Mouse (Mus musculus) neural tube, embryonic 14.5 days (tissue): ENCODE measurements around the gene Cacng4. TPM values are rescaled to one million over a fixed set of nuclear protein-coding genes. Genes with fewer than 3 reads are reported as not detected.

Experiments used
- ATAC-seq: fragments of 200-750 bp; cut with Nextera tagmentation; 2 replicates; pipeline ENCODE4 v1.8.0; 2017; ENCODE audit warnings: low read depth, mild to moderate bottlenecking, moderate TSS enrichment, moderate library complexity
- H3K27ac ChIP-seq: fragments of 300-500 bp; sonication (generic); 2 replicates; pipeline ENCODE4 v1.5.1; 2014; ENCODE audit warnings: low read depth, mild to moderate bottlenecking, control low read depth, low read length, moderate library complexity, mixed read lengths
- H3K27me3 ChIP-seq: fragments of 300-500 bp; sonication (generic); 2 replicates; pipeline ENCODE4 v1.6.1; 2014; ENCODE audit warnings: low read length; ENCODE audit not compliant: control insufficient read depth, insufficient read depth
- H3K36me3 ChIP-seq: fragments of 300-500 bp; sonication (generic); 2 replicates; pipeline ENCODE4 v1.6.1; 2014; ENCODE audit warnings: low read length, mixed read lengths; ENCODE audit not compliant: control insufficient read depth, insufficient read depth
- H3K4me1 ChIP-seq: fragments of 300-500 bp; sonication (generic); 2 replicates; pipeline ENCODE4 v1.6.1; 2014; ENCODE audit warnings: low read length; ENCODE audit not compliant: control insufficient read depth, insufficient read depth
- H3K4me2 ChIP-seq: fragments of 300-500 bp; sonication (generic); 2 replicates; pipeline ENCODE4 v1.6.1; 2014; ENCODE audit warnings: mild to moderate bottlenecking, low read depth, low read length, control low read depth
- H3K4me3 ChIP-seq: fragments of 300-500 bp; sonication (generic); 2 replicates; pipeline ENCODE4 v1.5.1; 2014; ENCODE audit warnings: low read depth, low read length, control low read depth, mixed read lengths
- H3K9ac ChIP-seq: fragments of 300-500 bp; sonication (generic); replicated peaks from 2 replicates; pipeline ENCODE4 v1.6.1; 2014; ENCODE audit warnings: low read depth, mild to moderate bottlenecking, control low read depth, low read length, mixed read lengths
- H3K9me3 ChIP-seq: fragments of 300-500 bp; sonication (generic); 2 replicates; pipeline ENCODE4 v1.6.1; 2016; ENCODE audit warnings: low read length; ENCODE audit not compliant: control insufficient read depth
- WGBS: fragments of 180-500 bp; shearing (Covaris S2); extraction: QIAGEN DNeasy Blood & Tissue Kit; methylation state at CpG from one replicate; pipeline ENCODE4 v1.1.7; 2014; 5-methylcytosine and 5-hydroxymethylcytosine counted together
- polyA plus RNA-seq: library from polyadenylated mRNA; unstranded; fragments of >200 nt; fragmentation: Nextera tagmentation; extraction: Ambion mirVana; gene quantifications from 2 replicates; pipeline ENCODE4 v1.2.1, GENCODE M21; 2014

Gene Cacng4
- polyA plus RNA-seq, 1 experiment from 2014 or later = 67.5 TPM

GRCm38 (mm10) chr11:107737886-107738285 lies 56.5 kb downstream of the Cacng4 start:
- H3K4me3 ChIP-seq = no peak overlapping the region
- no peak for ATAC-seq
- WGBS = 85% methylated on average over 6 of the region's 6 CpGs
- H3K9me3 ChIP-seq = no peaks in the 10 kb centered on the region
- no peak overlapping the region for H3K27ac ChIP-seq
- H3K9ac ChIP-seq = no peak overlapping the region
- no peaks in the 10 kb centered on the region for H3K27me3 ChIP-seq
- H3K4me1 ChIP-seq = no peaks in the 10 kb centered on the region
- H3K4me2 ChIP-seq = no peak overlapping the region
- peaks cover 41% of the 10 kb centered on the region for H3K36me3 ChIP-seq

- Histone ChIP-seq H3K4me2 (no peak overlapping the region), H3K4me1 (no peaks in the 10 kb centered on the region), H3K27me3 (no peaks in the 10 kb centered on the region), H3K9ac (no peak overlapping the region), H3K27ac (no peak overlapping the region), H3K36me3 (peaks cover 38% of the 10 kb centered on the region), H3K4me3 (no peak overlapping the region), H3K9me3 (no peaks in the 10 kb centered on the region)
- no peak for ATAC-seq
- WGBS = 89% methylated on average over 7 of the region's 7 CpGs
These were observed 60.2 kb downstream of the Cacng4 start for GRCm38 (mm10) chr11:107734133-107734532.

DNA sequence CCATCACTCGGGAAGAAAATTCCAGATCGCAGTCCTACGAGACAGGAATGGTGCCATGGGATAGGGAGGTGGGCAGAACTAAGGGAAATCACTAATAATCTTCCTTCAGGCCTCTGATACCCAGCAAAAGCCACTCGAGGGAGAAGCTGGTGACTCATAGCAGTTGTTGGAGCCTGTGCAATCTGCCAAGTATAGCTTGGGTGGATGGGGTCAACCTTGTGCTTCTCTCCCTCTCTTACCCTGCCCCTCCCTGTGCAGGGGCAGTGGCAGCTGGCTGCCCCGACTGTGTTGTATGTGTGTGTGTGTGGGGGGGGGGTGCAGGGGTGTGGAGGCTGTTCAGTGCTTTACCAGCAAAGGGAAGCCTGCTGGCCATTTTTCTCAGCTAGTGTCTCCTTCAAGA lies 62.9 kb downstream of the Cacng4 start:
- H3K4me1 ChIP-seq = no peaks in the 10 kb centered on the region
- no peak overlapping the region for H3K4me2 ChIP-seq
- peaks cover 23% of the 10 kb centered on the region for H3K36me3 ChIP-seq
- no peak overlapping the region for H3K4me3 ChIP-seq
- ATAC-seq = no peak
- H3K9me3 ChIP-seq = no peaks in the 10 kb centered on the region
- H3K27me3 ChIP-seq = no peaks in the 10 kb centered on the region
- WGBS = 90% methylated on average over 5 of the region's 5 CpGs
- H3K9ac ChIP-seq = no peak overlapping the region
- no peak overlapping the region for H3K27ac ChIP-seq

DNA sequence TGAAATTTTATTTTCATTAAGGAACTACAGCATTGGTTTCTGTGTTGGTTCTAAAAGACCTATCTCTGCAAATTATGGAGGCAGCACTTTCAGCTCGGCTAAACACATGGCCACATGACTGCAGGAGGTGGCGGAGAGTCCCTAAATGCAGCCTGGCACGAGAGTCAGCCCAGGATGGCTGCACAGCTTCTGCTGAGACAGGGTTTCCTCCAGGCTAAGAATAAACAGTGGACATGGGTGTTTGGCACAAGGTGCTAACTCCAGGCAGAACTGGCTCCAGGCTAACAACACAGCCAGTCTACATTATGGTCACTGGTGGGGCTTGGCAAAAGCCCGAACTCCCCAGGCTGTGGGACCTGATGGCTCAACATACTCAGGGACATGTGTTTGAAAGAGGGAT lies 63.4 kb downstream of the Cacng4 start:
- Histone ChIP-seq H3K4me3 (no peak overlapping the region), H3K9ac (no peak overlapping the region), H3K4me2 (no peak overlapping the region), H3K36me3 (peaks cover 19% of the 10 kb centered on the region), H3K9me3 (no peaks in the 10 kb centered on the region), H3K27me3 (no peaks in the 10 kb centered on the region), H3K4me1 (no peaks in the 10 kb centered on the region), H3K27ac (no peak overlapping the region)
- ATAC-seq = no peak
- WGBS = 85% methylated on average over 4 of the region's 4 CpGs

DNA sequence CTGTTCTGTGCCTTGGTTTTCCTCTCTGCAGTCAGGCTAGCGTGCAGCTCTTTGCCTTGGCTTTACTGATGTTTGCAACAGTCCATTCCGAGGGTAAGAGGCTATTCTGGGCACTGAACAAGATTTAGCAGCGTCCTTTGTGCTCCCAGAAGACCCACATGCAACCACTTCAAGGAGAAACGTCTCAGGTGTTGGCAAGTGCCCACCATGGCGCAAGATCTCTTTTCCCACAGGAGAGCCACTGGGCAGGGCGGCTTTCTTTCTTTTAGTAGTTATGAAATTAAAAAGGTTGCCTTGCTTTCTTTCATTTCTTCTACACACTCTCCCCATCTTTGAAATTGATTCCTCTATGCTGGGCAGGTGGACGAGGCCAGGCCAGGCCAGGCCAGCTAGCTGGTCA lies 65.2 kb downstream of the Cacng4 start:
- ATAC-seq = no peak
- Histone ChIP-seq H3K27ac (no peak overlapping the region), H3K4me2 (no peak overlapping the region), H3K9me3 (no peaks in the 10 kb centered on the region), H3K9ac (no peak overlapping the region), H3K27me3 (no peaks in the 10 kb centered on the region), H3K36me3 (peaks cover 4% of the 10 kb centered on the region; the same call in 1 of the 2 replicates), H3K4me1 (no peaks in the 10 kb centered on the region), H3K4me3 (no peak overlapping the region)
- 82% methylated on average over 7 of the region's 7 CpGs for WGBS

DNA sequence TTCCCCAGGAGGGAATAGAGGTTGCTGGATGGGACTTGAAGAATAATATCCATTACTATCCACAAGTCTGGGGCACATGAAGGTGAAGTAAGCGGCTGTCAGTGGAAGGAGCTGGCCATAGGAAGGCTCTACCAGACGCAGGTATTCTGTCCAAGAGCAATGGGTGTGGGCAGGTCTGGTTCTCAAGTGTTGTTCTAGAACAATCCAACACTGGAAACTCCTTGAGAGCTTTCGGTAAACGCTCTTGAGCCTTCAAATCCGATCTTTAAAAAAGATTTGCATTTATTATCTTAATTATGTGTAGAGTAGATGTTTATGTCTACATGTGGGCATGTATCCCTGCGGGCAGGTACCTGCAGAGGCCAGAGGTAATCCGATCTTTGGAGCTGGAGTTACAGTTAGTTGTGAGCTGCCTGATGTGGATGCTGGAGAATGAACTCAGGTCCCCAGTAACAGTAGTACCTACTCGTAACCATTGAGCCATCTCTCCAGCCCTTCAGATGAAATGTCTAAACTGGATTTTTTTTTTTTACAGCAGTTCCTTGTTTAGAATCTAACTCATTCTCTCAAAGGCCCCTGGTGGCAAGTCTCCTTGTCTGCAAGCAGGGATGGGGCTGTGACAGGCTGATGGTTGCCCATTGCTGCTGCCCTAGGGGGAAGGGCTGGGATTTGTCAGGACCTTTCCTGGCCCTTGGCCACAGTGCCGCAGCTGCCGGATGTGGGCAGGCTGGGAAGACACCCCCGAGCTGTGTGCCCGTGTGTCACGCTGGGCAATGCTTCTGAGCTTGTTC lies 66.1 kb downstream of the Cacng4 start:
- H3K27ac ChIP-seq = no peak overlapping the region
- WGBS = 82% methylated on average over 13 of the region's 13 CpGs
- H3K4me3 ChIP-seq = no peak overlapping the region
- no peaks in the 10 kb centered on the region for H3K36me3 ChIP-seq
- no peaks in the 10 kb centered on the region for H3K9me3 ChIP-seq
- no peak overlapping the region for H3K9ac ChIP-seq
- ATAC-seq = no peak
- H3K27me3 ChIP-seq = no peaks in the 10 kb centered on the region
- no peak overlapping the region for H3K4me2 ChIP-seq
- no peaks in the 10 kb centered on the region for H3K4me1 ChIP-seq

GRCm38 (mm10) chr11:107724603-107725002 lies 69.8 kb downstream of the Cacng4 start:
- Histone ChIP-seq H3K9me3 (no peaks in the 10 kb centered on the region), H3K4me1 (no peaks in the 10 kb centered on the region), H3K36me3 (no peaks in the 10 kb centered on the region), H3K4me3 (no peak overlapping the region), H3K9ac (no peak overlapping the region), H3K27me3 (no peaks in the 10 kb centered on the region), H3K4me2 (no peak overlapping the region), H3K27ac (no peak overlapping the region)
- ATAC-seq = no peak
- WGBS = 95% methylated on average over 8 of the region's 8 CpGs

DNA sequence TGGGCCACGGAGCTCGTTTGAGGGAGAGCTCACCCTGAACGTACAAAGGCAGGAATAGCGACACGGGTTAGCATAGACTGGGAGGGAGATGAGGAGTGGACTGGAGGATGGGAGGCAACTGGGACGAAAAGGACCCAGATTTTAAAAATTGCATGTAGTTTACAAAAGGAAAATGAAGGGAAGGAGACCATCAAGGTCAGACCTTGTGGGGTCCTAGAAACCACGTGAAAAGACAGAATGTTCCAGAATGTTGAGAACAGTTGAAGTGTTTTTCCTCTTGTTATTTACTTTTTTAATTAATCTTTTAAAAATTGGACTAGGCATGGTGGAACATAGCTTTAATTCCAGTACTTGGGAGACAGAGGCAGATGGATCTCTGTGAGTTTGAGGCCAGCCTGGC lies 73.3 kb downstream of the Cacng4 start:
- WGBS = 78% methylated on average over 7 of the region's 7 CpGs
- no peak for ATAC-seq
- Histone ChIP-seq H3K36me3 (no peaks in the 10 kb centered on the region), H3K9ac (no peak overlapping the region), H3K27me3 (no peaks in the 10 kb centered on the region), H3K4me2 (no peak overlapping the region), H3K27ac (no peak overlapping the region), H3K9me3 (no peaks in the 10 kb centered on the region), H3K4me1 (no peaks in the 10 kb centered on the region), H3K4me3 (no peak overlapping the region)

DNA sequence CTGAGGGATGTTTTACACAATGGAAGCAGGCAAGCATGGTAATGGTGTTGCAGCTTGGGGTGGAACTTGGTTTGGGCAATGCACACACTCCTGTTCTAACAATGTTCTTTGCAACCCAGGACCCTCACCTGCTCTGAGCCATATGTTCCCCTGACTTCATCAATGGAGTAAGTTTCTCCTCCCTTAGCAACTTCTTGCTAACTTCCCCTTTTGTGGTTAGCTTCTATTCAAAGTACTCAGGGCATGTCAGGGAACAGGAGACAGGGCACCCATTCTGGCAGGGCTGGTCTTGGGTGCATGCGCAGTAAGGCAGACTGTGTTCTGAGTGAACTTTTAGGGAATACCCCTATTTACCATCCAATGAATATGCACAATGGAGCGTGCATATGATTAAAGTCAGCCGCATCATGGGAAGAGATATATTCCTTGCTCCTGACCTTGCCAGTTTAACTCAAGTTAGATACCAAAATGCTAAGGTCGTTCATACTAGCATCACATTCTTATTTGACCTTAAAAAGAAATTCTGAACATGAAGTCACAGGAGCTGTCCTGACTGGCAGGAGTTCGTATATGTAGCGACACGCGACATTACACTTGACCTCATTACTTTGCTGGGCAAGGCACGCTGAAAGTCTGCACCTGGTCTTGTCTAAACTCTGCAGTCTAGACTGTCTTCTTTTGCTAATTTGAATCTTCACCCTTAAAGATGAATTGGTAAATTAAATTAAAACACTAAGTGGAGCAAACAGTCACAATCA lies 73.9 kb downstream of the Cacng4 start:
- H3K27me3 ChIP-seq = no peaks in the 10 kb centered on the region
- 86% methylated on average over 9 of the region's 9 CpGs for WGBS
- ATAC-seq = no peak
- H3K4me1 ChIP-seq = no peaks in the 10 kb centered on the region
- no peak overlapping the region for H3K9ac ChIP-seq
- no peak overlapping the region for H3K4me3 ChIP-seq
- H3K4me2 ChIP-seq = no peak overlapping the region
- H3K9me3 ChIP-seq = no peaks in the 10 kb centered on the region
- H3K27ac ChIP-seq = no peak overlapping the region
- no peaks in the 10 kb centered on the region for H3K36me3 ChIP-seq
